Mouse (Mus musculus): ENCODE results near the gene Furin. TPM values are rescaled to one million over a fixed set of nuclear protein-coding genes. Genes with fewer than 3 reads are reported as not detected.

Gene Furin
- polyA plus RNA-seq, 1 experiment from 2014 or later = 6.0 TPM

- DNase-seq (ENCODE audit: low spot score) = peak; percentile 85
- Histone ChIP-seq H3K4me3 (ENCODE audit: low read depth, low read length) (peak within 1 kb of the TSS; percentile 66), H3K27me3 (ENCODE audit: control insufficient read depth, insufficient read depth, low read length) (no peaks in the 10 kb centered on the region), H3K4me2 (ENCODE audit: low read depth, low read length) (peak within 1 kb of the TSS; percentile 86), H3K9me3 (replicated peaks; ENCODE audit: control insufficient read depth, low read length) (no peaks in the 10 kb centered on the region), H3K36me3 (replicated peaks; ENCODE audit: control insufficient read depth, insufficient read depth, low read depth, low read length) (peaks cover 4% of the 10 kb centered on the region), H3K9ac (replicated peaks; ENCODE audit: low read length) (peak within 1 kb of the TSS; percentile 75), H3K4me1 (ENCODE audit: control insufficient read depth, insufficient read depth, low read length) (no peaks in the 10 kb centered on the region; the same call in 1 of the 2 replicates), H3K27ac (replicated peaks; ENCODE audit: low read depth, low read length) (peak within 1 kb of the TSS; percentile 59)
- WGBS = 2% methylated on average over 11 of the region's 11 CpGs
- ATAC-seq (replicated peaks; ENCODE audit: insufficient number of reproducible peaks, low FRiP score, low TSS enrichment, low read depth) = peak; percentile 31; the same call in 1 of the 2 replicates
Observed at GRCm38 (mm10) chr7:80340793-80341192, 64.4 kb downstream of the Furin start, which contains the start of gene Unc45a. TSS of gene Unc45a (minus strand) at chr7:80341005.

- H3K4me3 ChIP-seq (ENCODE audit: low read depth, low read length) = peak overlapping the region; percentile 66
- DNase-seq (ENCODE audit: low spot score) (peak; percentile 99), ATAC-seq (replicated peaks; ENCODE audit: insufficient number of reproducible peaks, low FRiP score, low TSS enrichment, low read depth) (peak; percentile 94)
- no peaks in the 10 kb centered on the region for H3K9me3 ChIP-seq (replicated peaks; ENCODE audit: control insufficient read depth, low read length)
- H3K27ac ChIP-seq (replicated peaks; ENCODE audit: low read depth, low read length) = peak overlapping the region; percentile 59
- peaks cover 6% of the 10 kb centered on the region for H3K36me3 ChIP-seq (replicated peaks; ENCODE audit: control insufficient read depth, insufficient read depth, low read depth, low read length)
- 2% methylated on average over 45 of the region's 45 CpGs for WGBS
- H3K4me2 ChIP-seq (ENCODE audit: low read depth, low read length) = peak overlapping the region; percentile 86
- no peaks in the 10 kb centered on the region; the same call in 1 of the 2 replicates for H3K4me1 ChIP-seq (ENCODE audit: control insufficient read depth, insufficient read depth, low read length)
- peak overlapping the region; percentile 75 for H3K9ac ChIP-seq (replicated peaks; ENCODE audit: low read length)
- no peaks in the 10 kb centered on the region for H3K27me3 ChIP-seq (ENCODE audit: control insufficient read depth, insufficient read depth, low read length)
Observed at GRCm38 (mm10) chr7:80339793-80340628, 65.2 kb downstream of the Furin start.

- 7% methylated on average over 17 of the region's 17 CpGs for whole genome bisulfite sequencing
- peaks cover 10% of the 10 kb centered on the region for H3K36me3 ChIP-seq (replicated peaks; ENCODE audit: control insufficient read depth, insufficient read depth, low read depth, low read length)
- DNase-seq (ENCODE audit: low spot score) (peak; percentile 26), ATAC-seq (replicated peaks; ENCODE audit: insufficient number of reproducible peaks, low FRiP score, low TSS enrichment, low read depth) (no peak)
- no peaks in the 10 kb centered on the region; the same call in 1 of the 2 replicates for H3K4me1 ChIP-seq (ENCODE audit: control insufficient read depth, insufficient read depth, low read length)
- H3K9ac ChIP-seq (replicated peaks; ENCODE audit: low read length) = peak overlapping the region; percentile 66
- no peaks in the 10 kb centered on the region for H3K27me3 ChIP-seq (ENCODE audit: control insufficient read depth, insufficient read depth, low read length)
- H3K9me3 ChIP-seq (replicated peaks; ENCODE audit: control insufficient read depth, low read length) = no peaks in the 10 kb centered on the region
- H3K27ac ChIP-seq (replicated peaks; ENCODE audit: low read depth, low read length) = no peak overlapping the region
- peak overlapping the region; percentile 86 for H3K4me2 ChIP-seq (ENCODE audit: low read depth, low read length)
- H3K4me3 ChIP-seq (ENCODE audit: low read depth, low read length) = peak overlapping the region; percentile 66
Observed at GRCm38 (mm10) chr7:80339371-80339770, 65.9 kb downstream of the Furin start.

Other genes with a start within 250 kb of the Furin start
- gene Sema4b, start 218.6 kb downstream of the Furin start, polyA plus RNA-seq (2014; fragmentation: Nextera tagmentation; extraction: Ambion mirVana) = 6.9 and 7.7 TPM in 2 replicates
- 53.7 and 59.5 TPM in 2 replicates for gene Cib1, start 172.6 kb downstream of the Furin start, polyA plus RNA-seq (2014; fragmentation: Nextera tagmentation; extraction: Ambion mirVana)
- 2.2 and 3.9 TPM in 2 replicates for gene Gdpgp1, start 172.6 kb downstream of the Furin start, polyA plus RNA-seq (2014; fragmentation: Nextera tagmentation; extraction: Ambion mirVana)
- 0.13 and 0.35 TPM in 2 replicates for gene Ttll13, start 159.1 kb downstream of the Furin start, polyA plus RNA-seq (2014; fragmentation: Nextera tagmentation; extraction: Ambion mirVana)
- 50.2 and 53.4 TPM in 2 replicates for gene Ngrn, start 144.2 kb downstream of the Furin start, polyA plus RNA-seq (2014; fragmentation: Nextera tagmentation; extraction: Ambion mirVana)
- 7.7 and 10.1 TPM in 2 replicates for gene Vps33b, start 135.8 kb downstream of the Furin start, polyA plus RNA-seq (2014; fragmentation: Nextera tagmentation; extraction: Ambion mirVana)
- 154 and 172 TPM in 2 replicates for gene Prc1, start 111.0 kb downstream of the Furin start, polyA plus RNA-seq (2014; fragmentation: Nextera tagmentation; extraction: Ambion mirVana)
- gene Rccd1, start 81.0 kb downstream of the Furin start, polyA plus RNA-seq (2014; fragmentation: Nextera tagmentation; extraction: Ambion mirVana) = 7.5 and 8.4 TPM in 2 replicates
- gene Unc45a, start 64.4 kb downstream of the Furin start, polyA plus RNA-seq (2014; fragmentation: Nextera tagmentation; extraction: Ambion mirVana) = 26.5 and 31.1 TPM in 2 replicates
- 25.7 and 28.4 TPM in 2 replicates for gene Hddc3, start 62.3 kb downstream of the Furin start, polyA plus RNA-seq (2014; fragmentation: Nextera tagmentation; extraction: Ambion mirVana)
- 6.6 and 9.3 TPM in 2 replicates for gene Man2a2, start 34.1 kb downstream of the Furin start, polyA plus RNA-seq (2014; fragmentation: Nextera tagmentation; extraction: Ambion mirVana)
- 6.6 and 8.3 TPM in 2 replicates for gene Fes, start 17.5 kb downstream of the Furin start, polyA plus RNA-seq (2014; fragmentation: Nextera tagmentation; extraction: Ambion mirVana)
- gene Blm, start 129.7 kb upstream of the Furin start, polyA plus RNA-seq (2014; fragmentation: Nextera tagmentation; extraction: Ambion mirVana) = 40.1 and 45.9 TPM in 2 replicates

All from embryonic facial prominence, embryonic 11.5 days (tissue).